Mouse (Mus musculus): ENCODE measurements around the gene Oaz2.
A peak's percentile ranks its signal among the peaks of the same experiment; 100 is the strongest.
"Not testable (repeated sequence)": the region's sequence is repeated elsewhere in the genome, so short reads cannot be mapped to it uniquely, and the experiment has no call there.

The Oaz2 gene

DNA sequence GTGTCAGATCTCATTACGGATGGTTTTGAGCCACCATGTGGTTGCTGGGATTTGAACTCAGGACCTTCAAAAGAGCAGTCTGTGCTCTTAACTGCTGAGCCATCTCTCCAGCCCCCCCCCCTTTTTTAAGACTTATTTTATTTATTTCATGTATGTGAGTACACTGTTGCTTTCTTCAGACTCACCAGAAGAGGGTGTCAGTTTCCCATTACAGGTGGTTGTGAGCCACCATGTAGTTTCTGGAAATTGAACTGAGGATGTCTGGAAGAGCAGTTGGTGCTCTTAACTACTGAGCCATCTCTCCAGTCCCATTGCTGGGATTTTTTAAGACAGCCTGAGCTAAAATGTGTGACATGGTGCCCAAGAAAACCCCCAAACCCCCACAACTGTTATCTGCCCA, 15.8 kb upstream of the Oaz2 start:
- peak; percentile 43 for DNase-seq (ENCODE audit: low read depth, low spot score)

- no peak for DNase-seq (ENCODE audit: low read depth, low spot score)
These were observed 14.1 kb upstream of the Oaz2 start for GRCm38 (mm10) chr9:65653741-65654140.

GRCm38 (mm10) chr9:65654700-65655237, 13.0 kb upstream of the Oaz2 start:
- no peak for DNase-seq (ENCODE audit: low read depth, low spot score)

- DNase-seq (ENCODE audit: low read depth, low spot score), result no peak
These were observed 12.3 kb upstream of the Oaz2 start for GRCm38 (mm10) chr9:65655540-65655939.

GRCm38 (mm10) chr9:65657218-65657617, 10.6 kb upstream of the Oaz2 start:
- DNase-seq (ENCODE audit: low read depth, low spot score), result no peak

DNA sequence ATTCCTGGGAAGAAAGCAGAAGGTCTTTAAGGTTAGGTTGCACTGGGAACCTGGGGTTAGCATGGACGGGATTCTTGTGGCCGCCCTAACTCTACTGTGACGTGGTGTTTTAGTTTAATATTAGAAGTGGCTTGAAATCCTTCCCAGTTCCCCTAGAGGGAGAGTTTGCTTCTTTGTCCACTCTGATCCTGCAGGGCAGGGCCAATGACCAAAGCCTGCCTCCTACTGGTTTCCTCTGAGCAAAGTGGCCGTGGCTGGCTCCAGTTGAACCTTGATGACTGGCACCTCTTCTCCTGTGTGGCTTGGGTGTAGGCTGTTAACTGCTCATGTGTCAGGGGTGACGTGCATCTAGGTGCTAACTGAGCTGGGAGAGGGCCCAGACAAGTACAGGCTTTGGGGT, 6.8 kb upstream of the Oaz2 start:
- no peak for DNase-seq (ENCODE audit: low read depth, low spot score)

- DNase-seq (ENCODE audit: low read depth, low spot score), result no peak
These were observed 6.3 kb upstream of the Oaz2 start for GRCm38 (mm10) chr9:65661493-65661892.

- DNase-seq (ENCODE audit: low read depth, low spot score), result peak; percentile 80
These were observed 3.6 kb upstream of the Oaz2 start for GRCm38 (mm10) chr9:65664163-65664562.

GRCm38 (mm10) chr9:65666042-65666441, 1.8 kb upstream of the Oaz2 start:
- peak; percentile 84 for DNase-seq (ENCODE audit: low read depth, low spot score)

DNA sequence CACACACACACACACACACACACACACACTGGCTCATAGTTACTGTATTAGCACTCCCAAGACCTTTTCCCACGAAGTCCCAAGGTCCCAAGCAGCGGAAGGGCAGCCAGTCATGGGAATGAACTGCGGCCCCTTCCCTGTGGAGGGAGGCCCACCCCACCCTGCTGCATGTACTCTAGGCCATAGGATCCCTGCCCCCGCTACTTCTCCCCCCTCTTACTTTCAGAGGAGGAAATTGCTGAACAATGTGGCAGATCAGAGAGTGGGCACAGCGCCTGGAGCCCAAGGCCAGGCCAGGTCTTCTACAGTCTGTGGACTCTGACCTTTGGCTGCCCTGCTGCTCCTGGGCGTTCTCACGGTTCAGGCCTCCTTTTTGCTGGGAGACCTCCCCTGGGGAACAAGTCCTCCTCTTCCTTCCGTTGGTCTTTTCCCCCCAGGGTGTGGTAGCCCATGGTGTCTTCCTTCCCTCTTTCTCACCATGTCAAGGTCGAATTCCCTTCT, 3.7 kb downstream of the Oaz2 start:
- peak; percentile 89 for DNase-seq (ENCODE audit: low read depth, low spot score)

DNA sequence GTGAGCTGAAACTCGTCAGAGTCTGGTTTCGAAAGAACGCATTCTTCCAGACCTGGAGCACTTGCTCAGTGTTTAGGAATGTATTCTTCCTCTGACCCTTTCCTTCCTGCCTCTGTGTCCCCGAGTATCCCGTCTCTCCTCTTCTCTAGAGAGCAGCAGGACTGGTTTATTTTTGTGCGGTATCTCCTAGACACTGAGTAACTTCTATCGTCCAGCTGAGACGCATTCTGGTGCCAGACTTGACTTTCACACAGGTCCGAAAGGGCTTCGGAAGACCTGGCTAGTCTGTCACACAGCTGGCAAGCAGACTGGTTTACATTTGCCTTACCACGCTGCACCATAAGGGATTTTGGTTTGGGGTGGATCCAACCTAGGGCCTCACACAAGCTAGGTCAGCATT, 5.2 kb downstream of the Oaz2 start:
- peak; percentile 59 for DNase-seq (ENCODE audit: low read depth, low spot score)

DNA sequence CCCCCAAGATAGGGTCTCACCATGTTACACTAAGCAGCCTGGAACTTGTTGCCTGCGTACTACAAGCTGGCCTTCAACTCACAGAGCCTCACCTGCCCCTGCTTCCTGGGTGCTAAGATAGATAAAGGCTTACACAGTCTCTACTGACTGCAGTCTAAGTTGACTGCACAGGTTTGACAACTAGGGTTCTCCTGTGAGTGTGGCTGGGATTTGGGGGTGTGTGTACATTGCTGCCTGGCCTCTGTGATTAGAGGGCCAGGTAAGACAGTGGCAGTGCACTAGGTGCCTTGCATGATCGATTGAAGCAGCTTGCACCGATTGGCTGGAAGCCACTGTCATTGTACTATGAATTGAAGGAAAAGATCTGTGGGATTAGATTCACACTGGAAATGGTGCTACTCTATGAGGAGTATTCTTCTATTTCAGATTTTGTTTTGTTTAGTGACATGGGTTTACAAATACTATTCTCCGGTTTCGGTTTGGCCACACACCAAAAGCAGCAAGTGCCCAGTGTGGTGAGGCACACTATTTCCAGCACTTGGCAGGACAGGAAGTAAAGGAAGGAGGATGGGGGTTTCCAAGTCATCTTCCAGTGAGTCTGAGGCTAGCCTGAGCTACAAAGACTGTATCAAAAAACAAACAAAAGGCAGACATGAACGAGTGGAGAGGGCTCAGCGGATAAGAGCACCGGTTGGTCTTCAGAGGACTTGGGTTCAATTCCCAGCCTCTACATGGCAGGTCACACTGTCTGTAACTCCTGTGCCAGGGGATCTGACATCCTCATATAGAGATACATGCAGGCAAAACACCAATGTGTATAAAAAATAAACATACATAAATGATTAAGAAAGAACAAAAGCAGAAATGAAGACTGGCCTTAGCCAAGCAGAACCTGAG, 7.9 kb downstream of the Oaz2 start:
- no peak for DNase-seq (ENCODE audit: low read depth, low spot score)

DNA sequence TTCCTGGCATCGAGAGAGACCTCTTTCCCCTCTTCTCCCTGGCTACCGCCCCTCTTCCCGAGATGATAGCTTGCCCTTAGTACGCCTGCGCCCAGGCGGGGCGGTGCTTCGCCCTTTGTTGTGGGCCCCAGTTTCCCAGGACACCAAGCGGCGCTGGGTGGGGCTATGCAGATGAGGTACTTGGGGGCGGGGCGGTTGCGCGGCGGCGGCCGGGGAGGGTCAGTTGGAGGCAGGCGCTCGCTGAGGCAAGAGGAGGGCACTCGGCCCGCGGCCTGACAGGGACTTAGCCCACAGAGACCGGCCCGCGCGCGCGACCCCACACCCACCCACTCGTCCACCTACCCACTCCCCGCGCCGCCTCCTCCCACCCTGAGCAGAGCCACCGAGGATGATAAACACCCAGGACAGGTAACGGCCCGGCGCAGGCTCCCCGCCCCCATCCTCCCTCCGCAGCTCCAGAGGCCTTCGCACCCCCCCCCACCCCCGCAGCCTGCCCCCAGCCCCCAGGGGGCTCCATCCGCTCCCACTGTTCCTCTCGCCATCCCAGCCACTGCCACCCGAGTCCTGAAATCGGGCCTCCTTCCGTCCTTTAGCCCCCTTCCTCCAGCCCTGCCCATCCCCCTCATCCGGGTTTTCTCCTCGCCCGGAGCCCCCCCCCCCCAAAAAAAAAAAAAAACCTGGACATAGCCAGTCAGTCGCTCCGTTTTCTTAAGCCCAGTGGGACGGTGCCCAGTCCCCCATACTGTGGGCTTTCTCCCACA, 8.7 kb downstream of the Oaz2 start:
- DNase-seq (ENCODE audit: low read depth, low spot score), result peak; percentile 97

- no peak for DNase-seq (ENCODE audit: low read depth, low spot score)
These were observed 9.3 kb downstream of the Oaz2 start for GRCm38 (mm10) chr9:65677119-65677462.

GRCm38 (mm10) chr9:65679181-65679761, 11.5 kb downstream of the Oaz2 start:
- peak; percentile 88 for DNase-seq (ENCODE audit: low read depth, low spot score)

DNA sequence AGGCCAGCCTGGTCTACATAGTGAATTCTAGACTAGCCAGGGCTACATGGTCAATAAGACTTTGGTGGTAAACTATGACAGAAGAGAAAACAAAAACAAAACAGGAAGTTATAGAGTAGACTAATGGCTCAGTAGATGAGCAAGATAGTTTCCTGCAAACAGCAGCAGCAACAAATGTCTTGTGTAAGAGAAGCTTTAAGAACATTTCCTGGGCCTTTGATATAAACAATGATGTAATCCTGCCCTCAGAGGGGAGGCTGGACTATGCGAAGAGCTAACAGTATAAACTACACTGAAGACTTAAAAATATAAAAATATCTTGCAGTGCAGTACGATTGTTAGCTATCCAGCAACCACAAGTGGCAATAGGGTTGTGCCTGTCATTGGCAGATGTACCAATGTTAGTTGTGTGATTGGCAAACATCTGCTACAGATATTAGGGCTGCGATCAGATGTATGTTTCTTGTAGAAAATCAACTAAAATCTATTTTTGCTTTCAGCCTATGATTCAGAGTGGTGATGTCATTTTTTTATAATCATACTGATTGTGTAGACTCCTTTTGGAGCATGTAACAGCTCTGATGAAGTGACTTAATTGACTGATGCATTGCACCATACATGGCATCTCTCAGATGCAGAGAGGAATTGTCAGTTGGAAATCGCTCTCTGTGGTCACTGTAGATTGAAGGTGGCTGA, 13.3 kb downstream of the Oaz2 start:
- DNase-seq (ENCODE audit: low read depth, low spot score), result no peak

DNA sequence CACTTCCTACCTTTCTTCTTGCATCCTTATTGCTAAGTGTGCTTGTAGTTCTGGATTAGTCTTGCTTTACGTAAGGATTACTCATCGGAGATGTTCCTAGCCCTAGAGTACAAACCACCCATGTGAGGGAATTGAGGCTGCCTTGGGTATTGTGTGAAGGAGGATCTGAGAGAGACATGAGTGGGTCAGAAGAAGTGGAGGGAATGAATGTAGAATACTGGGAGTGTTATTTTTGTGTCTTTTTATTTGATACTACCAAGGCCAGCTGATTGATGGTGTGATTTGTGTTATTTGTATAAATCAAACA, 13.8 kb downstream of the Oaz2 start:
- no peak for DNase-seq (ENCODE audit: low read depth, low spot score)

GRCm38 (mm10) chr9:65682183-65682582, 14.4 kb downstream of the Oaz2 start:
- peak; percentile 97 for DNase-seq (ENCODE audit: low read depth, low spot score)

GRCm38 (mm10) chr9:65682994-65683393, 15.2 kb downstream of the Oaz2 start:
- DNase-seq (ENCODE audit: low read depth, low spot score), result peak; percentile 50

DNA sequence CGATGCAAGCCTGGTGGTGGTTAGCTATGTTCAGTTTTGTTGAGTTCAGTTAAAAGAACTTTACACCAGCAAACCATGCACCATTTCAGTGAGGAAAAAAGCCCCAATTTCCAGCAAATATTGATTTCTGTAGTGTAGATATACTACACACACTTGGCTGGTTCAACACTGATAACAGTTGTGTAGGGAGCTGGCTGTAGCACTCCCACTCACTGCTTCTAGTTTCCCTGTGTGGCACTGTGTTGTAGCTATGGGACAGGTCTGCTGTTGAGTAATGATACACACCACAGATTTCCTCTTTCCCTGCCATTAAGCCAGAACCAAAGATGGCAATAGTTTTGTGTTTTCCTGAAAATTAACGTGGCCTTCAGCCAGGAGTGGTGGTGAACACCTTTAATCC, 16.9 kb downstream of the Oaz2 start:
- DNase-seq (ENCODE audit: low read depth, low spot score), result no peak

DNA sequence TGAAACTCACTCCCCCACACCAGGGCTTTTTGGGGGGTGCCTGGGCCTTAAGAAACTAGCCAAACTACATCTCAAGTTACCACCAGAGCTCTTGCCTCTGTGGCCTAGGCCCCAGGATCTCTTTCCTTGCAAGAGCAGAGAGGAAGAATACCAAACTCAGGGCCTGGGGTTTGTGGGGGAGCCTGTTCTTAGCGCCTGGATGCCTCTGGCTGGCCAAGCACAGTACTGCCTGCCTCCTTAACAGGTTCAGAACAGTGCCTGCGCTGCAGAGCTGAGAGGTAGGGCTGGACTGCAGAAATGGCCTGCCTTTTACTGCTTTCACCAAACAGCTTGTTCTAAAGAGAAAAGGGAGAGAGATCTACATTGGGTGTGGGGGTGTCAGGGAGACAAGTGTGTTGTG, 22.1 kb downstream of the Oaz2 start:
- DNase-seq (ENCODE audit: low read depth, low spot score), result not testable (repeated sequence)

DNA sequence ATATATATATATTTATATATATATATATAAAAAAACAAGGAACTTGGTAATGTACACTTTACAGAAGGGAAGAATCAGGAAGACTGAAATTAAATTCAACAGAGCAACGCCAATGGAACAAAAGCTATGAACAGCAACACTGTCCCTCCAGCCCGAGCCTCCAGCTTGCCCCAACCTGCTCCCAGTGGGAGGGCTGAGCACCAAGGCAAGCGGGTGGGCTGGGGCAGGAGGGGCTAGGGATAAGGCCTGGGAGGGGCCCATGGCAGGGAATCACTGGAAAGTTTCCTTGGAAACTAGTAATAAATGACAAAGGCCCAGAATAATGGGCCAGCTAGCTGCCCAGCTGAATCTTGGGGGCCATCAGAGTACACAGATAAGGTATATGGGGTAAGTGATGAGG, 24.7 kb downstream of the Oaz2 start:
- DNase-seq (ENCODE audit: low read depth, low spot score), result no peak
